Mouse (Mus musculus): Measurements from ENCODE around the gene Pgap3.

Gene Pgap3

DNA sequence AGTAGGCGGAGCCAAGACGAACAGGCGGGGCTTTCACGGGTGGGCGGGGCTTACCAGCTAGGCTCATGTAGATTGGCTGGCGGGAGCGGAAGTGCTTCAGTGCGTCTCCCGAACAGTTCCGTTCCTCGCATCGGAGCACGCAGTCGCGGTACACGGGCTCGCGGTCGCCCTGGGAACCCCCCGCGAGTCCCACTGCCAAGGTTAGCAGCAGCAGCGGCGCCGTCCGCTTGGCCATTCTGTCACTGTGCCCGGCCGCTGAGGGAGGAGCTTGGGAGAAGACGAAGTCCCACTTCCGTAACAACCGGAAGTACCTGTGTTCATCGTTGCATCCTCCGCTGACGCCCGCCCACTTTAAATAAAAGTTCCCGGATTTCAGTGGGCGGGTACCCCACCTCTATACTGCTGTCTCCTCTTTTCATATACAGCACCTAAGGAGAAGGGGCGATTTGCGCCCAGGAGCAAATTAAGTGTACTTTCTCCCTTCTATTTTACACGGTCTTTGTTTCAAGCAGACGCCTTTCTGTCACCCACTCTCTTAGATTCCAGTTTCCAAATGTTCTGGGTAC is at the start of gene Pgap3:
Gene Pgap3, minus strand, starts transcription at position 330 of the 566 bp plus-strand sequence.
- peak; percentile 93 for DNase-seq (ENCODE audit: low read depth, low spot score)

DNA sequence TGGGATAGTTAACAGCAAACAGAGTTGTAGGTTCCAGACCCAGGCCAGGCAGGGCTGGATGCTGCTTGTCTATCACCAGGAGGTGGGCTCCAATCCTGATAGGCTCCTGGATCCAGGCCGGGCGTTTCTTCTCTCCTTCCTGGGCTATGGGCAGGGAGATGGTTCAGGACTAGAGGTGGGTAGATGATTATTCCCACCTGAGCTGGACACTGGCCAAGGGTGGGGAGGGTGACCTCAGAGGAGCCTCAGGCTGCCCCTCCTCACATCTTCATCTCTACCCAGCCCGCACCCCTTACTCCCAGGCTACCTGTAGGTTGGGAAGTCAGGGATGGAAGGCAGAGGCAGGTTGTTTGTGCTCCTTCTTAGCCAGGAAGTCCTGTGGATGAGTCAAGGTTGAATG is 49.1 kb upstream of the Pgap3 start:
- DNase-seq (ENCODE audit: low read depth, low spot score) = no peak

DNA sequence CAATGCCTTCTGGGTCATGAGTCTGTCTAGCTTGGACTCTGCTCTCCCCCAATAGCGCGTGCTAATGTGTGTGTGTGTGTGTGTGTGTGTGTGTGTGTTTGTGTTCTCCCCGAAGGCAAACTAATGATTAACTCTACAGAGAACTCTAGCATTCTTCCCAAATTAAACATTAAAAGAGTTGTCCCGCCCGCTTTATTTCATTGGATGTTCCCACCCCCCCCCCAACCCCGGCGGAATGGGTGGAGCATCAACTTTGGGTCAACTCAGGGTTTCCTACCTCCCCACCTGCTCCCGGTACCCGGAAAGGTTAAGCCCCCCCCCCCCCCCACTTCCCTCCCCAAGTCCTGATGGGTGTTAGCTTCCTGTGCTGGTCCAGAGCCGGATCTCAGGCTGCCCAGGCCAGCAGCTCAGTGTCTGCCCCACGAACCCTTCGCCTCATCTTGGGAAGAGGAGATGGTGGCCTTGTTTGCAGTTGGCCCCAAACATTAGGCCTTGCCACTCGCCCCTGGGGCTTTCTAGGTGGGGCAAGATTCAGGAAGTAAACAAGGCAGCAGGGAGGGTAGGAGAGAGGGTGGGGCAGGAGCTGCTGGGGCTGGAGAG is 48.0 kb upstream of the Pgap3 start:
- DNase-seq (ENCODE audit: low read depth, low spot score) = no peak

DNA sequence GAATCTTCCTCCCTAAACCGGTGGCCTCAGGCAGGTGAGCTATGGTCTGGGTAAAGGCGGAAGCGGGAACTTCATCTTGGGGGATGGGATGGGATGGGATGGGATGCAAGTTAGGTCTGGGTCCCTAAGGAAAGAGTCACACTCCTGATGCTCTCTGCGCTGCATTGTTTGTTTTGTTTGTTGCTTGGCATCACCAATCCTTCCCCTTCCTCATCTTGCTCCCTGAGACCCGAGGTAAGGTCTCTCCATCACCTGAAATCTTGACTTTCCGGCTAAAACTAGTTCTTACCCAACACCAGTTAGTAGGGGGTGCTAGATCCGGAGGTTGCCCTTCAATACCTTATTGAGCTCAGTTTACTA is 47.2 kb upstream of the Pgap3 start:
- no peak for DNase-seq (ENCODE audit: low read depth, low spot score)

DNA sequence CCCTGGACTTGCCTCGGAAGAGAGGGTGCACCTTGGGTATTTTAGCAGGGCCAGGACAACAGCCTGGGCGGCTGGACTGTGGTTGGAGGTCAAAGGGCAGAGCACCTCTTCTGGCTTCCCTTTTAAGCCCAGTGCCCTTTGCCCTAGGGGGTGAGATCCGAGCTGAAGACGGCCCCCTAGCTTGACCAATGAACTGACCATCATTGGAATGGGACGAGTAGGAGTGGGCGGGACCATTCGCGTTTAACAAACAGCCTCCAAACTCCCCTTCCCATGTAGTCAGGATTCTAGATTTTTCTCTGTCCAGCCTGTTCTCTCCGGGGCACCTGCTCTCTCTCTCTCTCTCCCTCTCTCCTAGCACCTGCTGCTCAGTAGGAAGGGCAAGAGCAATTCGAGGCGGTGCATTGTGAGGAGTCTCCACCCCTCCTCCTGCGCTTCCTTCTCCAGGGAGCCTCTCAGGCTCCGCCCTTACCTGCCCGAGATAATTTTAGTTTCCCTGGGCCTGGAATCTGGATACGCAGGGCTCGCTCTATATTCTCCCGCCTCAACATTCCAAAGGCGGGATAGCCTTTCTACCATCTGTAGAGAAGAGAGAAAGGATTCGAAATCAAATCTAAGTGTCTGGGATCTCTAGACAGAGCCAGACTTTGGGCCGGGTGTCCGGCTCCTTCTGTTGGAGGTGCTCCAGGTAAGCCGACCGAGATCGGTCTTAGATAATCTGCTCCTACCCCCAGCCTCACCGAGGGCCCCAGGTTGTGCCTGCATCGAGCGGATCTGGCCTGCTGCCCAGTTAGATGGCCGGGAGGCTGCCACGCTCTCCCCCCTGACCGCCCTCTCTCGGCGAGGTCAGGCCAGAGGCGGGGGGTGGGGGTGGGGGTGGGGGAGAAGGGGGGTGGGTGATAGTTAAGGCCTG is 46.5 kb upstream of the Pgap3 start:
- DNase-seq (ENCODE audit: low read depth, low spot score) = peak; percentile 28

DNA sequence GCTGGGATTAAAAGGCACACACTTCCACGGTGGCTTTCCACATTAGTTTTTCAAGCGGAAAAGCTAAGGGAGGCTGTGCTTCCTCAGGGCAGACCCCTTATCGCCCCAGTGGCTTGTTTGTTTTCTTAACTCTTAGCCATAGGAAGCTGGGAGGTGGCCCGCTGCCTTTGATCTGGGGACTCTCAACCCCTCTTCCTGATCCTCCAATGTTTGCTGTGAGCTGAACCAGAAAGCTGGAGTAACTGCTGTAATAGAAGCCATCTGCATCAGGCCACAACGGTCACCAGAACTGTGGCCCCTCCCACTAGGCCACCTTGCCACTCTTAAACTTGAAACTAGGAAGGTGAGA is 45.9 kb upstream of the Pgap3 start, which contains the start of gene Grb7:
Gene Grb7, plus strand, starts transcription at position 182 of the 349 bp plus-strand sequence.
- no peak for DNase-seq (ENCODE audit: low read depth, low spot score)

DNA sequence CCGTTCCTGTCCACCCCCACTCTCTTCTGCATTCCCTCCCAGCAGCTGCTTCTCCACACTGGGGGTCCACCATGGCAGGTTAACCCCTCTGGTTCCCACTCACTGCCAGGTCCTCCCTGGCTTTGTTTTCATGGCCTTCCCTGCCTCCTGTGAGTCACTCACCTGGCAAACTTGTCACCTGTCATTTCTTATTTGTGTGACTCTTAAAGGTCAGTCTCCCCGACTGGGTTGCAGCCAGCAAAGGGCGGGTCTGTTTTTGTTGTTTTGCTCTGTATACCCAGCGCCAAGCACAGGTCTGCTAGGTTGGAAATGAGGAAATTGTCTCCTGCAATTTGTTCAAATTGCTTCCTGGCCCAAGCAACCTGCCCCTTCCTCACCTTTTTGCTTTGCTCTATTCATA is 45.4 kb upstream of the Pgap3 start:
- DNase-seq (ENCODE audit: low read depth, low spot score) = no peak

DNA sequence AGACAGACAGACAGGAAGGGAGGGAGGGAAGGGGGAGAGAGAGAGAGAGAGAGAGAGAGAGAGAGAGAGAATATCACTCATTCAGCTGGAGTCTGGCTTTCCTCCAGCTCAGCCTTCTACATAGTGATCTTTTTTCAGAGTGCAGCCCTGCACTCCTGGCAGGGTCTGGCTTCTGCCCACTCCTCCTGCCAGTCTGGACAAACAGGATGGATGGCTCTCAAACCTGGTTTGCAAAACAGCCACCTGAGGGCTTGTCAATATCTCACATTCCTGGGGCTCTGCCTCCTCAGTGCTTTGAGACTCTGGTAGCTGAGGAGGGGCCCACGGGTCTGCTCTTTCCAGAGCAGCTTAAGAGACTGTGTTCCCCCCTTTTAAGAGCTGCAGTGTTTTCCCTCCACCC is 44.9 kb upstream of the Pgap3 start:
- no peak for DNase-seq (ENCODE audit: low read depth, low spot score)

DNA sequence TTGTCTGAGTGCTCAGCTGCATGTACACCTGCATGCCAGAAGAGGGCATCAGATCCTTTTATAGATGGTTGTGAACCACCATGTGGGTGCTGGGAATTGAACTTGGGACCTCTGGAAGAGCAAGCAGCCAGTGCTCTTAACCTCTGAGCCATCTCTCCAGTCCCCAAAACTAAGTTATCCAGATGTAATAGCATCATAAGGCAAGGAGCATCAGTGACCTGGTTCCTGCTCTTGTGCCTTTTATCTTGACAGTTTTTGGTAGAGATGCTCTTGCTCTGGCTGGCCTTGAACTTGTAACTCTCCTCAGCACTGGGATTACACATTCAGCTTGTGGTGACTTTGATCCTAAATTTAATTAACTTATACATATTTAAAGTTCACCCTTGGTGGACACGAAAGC is 43.4 kb upstream of the Pgap3 start:
- no peak for DNase-seq (ENCODE audit: low read depth, low spot score)

DNA sequence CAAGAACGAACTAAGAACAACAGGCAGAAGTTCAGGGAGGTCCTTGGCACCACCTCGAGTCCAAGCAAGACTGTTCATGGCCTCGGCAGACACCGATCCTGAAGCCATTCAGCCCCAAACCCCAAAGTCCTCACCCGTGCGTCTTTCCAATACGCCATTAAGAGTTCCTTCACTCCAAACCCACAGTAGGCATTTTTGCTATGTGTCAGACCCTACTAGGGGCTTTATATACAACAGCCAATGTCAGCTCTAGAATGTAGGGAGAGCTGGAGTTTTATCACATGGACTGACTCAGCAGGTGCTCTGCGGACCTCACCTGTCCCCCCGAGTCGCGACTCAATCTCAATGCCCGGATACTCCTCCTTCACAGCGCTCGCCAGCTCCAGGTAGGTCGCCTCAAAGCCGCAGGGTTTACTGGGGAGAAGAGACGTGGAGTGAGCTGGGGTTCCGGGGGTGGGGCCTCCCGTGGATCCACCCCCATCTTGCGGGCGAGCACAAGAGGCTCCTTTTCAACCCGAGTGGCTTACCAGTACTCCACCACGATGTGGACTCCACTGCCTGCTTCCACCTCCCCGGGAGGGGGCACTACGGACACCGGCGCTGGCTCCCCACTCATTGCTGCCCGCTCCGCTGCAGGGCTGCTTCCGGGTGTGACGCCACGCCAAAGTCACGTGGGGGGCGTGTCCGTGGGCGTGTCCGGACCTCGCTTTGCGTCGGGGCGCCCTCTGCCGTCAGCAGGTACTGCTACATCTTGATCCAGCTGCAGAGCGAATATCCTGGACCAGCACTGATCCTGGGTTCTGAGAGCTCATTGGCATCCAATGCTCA is 38.3 kb upstream of the Pgap3 start, which contains the start of gene Mien1:
Gene Mien1, minus strand, starts transcription at position 661 of the 828 bp plus-strand sequence.
- DNase-seq (ENCODE audit: low read depth, low spot score) = peak; percentile 98

DNA sequence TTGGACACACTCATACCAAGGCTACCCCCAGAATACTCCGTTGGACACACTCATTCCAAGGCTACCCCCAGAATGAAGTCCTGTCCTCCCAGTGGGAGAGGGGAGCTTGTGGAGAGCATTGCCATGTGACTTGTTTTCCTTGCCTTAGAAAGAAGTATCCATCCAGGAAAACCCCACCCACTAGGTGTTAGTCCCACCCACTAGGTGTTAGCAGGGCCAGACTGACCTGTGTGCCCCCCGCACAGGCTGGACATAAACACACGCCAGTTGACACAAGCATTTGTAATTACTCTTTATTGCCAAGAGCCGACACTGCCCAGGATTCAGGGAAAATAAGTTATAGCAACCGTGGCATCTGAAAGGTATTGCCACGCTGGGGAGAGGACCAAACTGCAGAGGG is 37.2 kb upstream of the Pgap3 start:
- DNase-seq (ENCODE audit: low read depth, low spot score) = no peak

DNA sequence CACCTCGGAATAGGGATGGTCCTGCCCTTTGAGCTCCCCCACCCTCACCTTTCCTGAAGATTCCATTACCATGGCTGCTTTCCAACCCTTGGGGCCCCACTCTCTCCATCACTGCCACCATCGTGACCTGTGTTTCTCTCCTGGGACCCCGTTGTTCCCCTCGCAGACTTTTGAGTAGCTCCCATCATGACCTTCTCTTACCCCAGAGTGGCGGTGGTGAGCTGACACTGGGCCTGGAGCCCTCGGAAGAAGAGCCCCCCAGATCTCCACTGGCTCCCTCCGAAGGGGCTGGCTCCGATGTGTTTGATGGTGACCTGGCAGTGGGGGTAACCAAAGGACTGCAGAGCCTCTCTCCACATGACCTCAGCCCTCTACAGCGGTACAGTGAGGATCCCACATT is 35.4 kb upstream of the Pgap3 start:
- DNase-seq (ENCODE audit: low read depth, low spot score) = no peak

DNA sequence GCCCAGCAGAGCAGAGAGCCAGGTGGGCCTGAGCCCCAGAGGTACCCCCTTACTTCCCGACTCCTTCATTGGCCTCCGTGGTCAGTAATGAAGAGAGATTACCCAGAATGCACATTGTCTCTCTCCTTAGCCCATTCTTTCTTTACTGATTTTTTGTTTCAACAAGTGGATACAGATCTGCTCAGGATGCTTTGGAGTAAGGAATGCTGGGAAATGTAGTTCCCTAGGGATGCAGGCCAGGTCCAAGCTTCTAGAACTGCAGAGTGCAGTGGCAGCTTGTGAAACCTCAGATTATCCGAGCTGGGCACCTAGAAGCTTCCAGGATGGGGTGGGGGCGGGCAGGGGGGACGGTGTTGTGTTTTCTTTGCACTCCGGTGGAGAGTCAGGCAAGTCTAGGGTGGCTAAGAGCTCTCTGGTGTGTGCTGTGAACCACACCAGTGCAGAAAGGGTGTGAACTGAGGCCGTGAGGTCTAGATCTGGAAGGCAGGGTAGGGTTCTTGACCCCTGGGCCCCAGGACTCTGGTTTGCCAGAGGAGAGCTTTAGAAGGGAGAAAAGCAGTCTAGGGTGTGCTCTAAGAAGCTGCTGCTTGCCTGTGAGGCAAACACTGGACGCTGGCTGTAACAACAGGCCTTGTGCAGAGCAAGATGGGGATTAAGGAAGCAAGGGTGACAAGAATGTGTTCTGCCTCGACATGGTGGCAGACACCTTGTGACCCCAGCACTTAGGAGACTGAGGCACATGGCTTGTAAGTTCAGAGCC is 31.6 kb upstream of the Pgap3 start:
- no peak for DNase-seq (ENCODE audit: low read depth, low spot score)

DNA sequence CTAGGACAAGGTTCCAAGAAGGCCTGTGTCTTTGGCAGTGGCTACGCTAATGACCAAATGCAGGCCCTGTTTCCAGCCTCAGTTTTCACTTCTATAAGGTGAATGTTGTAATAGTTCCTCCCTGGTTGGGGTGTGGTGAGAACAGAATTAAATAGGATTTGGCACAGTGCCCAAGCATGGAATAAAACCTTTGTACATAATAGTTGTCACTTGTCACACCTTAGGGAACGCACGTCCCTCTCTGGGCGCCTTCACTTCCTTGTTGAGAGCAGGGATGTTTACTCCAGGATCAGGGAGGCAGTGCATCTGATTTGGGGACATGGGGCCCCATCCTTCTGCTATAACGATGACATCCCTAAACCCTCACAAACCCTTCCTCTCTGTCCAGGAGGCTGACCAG is 28.1 kb upstream of the Pgap3 start:
- no peak for DNase-seq (ENCODE audit: low read depth, low spot score)

DNA sequence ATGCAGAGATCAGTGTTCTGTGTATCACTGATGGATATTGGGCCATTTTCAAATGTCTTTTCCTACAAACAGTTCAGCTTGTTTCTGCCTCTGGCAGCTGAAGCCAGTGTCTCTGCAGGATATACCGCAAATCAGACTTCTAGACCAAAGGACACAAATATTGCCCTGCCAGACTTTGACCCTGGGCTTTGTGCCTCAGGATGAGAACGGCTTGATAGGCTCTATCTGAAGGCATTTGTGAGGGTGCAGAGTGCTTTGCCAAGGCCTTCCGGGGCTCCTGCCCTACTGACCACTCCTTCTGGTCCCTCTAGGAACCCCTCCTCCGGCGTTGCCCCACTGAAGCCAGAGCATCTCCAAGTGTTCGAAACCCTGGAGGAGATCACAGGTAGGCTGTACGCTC is 26.3 kb upstream of the Pgap3 start:
- DNase-seq (ENCODE audit: low read depth, low spot score) = no peak

DNA sequence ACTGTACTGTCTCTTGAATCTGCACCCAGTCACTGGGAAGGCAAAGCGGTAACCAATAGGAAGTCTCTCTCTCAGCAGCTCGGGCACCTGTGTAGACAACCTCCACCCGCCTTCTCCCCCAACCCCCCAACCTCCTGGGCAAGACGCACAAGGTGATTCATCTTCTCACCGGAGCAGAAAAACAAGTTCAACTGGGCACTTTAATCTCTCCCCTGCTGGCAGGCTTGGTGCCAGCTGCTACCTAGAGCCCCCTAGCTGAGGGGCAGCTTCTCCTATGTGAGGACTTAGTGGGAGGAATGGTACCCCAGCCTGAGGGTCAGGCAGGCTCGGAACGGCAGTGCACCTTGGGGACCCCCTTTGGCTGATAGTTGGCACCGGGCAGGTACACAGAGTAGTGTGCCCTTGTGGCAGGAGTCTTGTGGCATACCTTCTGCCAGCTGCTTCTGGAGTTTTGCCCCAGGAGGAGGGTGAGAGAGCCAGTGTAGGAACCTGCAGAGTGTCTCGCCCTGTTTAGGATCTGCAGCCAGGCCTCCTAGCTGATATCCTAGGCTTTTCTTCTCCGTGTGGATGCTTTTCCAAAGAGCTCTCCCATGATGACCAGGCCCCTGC is 18.8 kb upstream of the Pgap3 start:
- DNase-seq (ENCODE audit: low read depth, low spot score) = no peak

DNA sequence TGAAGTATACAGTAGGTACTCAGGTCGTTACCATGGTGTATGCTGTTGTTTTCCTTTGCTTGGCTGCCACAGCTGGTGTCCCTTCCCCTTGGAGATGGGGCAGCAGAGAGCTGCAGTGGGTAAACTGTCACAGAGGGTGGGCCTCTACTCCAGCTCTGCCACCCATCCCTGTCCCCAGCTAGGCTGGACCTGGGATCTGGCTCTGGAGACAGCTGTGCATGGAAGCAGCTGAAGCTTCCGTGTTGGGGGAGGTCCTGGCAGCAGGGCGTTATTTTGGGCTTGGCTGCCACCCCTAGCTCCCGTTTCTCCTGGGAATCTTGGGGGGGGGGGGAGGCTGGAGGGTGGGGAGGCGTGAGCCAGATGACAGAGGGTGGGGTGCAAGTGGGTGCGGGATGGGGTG is 18.0 kb upstream of the Pgap3 start:
- no peak for DNase-seq (ENCODE audit: low read depth, low spot score)

DNA sequence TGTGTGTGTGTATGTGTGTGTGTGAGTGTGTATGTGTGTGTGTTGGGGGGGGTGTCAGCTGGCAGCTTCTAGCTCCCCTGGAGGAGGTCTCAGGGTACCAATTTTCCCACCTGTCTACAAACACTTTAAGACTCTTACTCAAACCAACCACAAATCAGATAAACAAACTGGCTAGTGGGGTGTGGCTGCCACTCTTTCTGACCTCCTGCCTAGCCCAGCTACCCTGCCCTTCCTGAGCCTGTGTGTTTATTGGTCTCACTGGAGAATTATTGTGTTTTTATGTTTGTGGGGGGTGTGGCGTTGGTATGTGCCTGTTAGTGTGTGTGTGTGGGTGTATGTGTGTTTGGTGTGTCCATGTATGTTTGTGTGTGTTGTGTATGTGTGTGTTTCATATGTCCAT is 16.8 kb upstream of the Pgap3 start:
- DNase-seq (ENCODE audit: low read depth, low spot score) = no peak

DNA sequence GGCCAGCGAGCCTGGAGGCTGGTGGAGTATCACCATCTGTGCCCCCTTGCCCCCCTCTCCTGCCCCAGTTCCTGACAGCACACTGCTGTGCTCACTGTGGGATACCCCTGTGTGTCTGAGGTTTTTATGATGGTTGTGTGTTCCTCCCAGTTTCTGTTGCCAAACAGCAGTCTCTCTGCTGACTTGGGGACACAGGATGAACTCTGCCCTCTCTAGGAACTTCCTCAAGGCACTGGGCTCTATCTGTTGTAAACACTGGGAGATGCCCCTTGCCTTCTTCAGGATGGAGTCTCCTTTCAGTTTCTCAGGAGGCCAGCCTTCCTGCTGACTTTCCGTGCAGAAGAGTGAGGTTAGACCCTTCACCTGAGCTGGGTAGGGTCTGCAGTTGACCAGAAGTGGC is 13.9 kb upstream of the Pgap3 start:
- DNase-seq (ENCODE audit: low read depth, low spot score) = no peak

DNA sequence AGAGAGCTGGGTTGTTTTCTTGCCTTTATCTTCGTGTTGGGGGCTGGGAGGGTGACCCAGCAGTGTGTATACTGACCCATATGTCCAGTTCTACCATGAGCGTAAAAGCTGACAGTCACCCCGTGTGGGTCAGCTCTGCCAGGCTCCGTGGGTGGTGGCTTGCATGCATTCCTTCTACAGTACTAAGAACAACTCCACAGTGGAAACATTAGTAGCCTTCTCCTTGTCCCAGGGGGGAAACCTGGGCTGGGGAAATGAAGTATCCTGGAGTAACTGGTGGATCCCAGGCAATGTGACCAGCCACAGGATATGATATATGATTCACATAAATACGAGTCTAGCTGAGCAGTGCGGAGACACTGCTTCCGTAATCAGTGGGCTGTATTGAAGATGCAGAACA is 13.4 kb upstream of the Pgap3 start:
- no peak for DNase-seq (ENCODE audit: low read depth, low spot score)

DNA sequence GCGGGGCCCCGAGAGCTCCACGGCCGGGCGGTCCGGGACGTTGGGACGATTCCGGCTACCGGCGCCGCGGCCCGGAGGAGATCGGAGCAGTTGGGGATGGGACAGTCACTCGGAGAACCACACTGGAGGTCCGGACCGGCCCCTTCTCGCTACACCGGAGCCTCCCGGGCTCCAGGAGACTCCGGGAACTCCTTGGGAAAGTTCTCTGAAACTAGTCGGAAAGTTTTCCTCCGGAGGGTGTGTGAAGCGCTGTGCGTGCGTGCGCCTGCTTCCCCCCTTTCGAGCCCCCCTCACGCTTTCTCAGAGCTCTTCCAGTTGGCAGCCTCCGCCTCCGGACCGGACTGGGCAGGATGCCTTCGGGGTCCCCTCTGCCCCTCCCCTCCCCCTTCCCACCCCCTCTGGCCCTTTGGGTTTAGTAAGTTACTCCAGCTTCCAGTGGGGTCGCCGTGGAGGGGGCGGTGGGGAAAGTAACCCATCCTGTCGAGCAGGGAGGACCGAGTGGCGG is 12.6 kb upstream of the Pgap3 start:
- DNase-seq (ENCODE audit: low read depth, low spot score) = peak; percentile 17
